Mouse (Mus musculus) embryonic facial prominence, embryonic 12.5 days (tissue): ENCODE results near the gene Arhgef2. TPM values are rescaled to one million over a fixed set of nuclear protein-coding genes. Genes with fewer than 3 reads are reported as not detected.

Experiments
- ATAC-seq: fragments of 200-750 bp; cut with Nextera tagmentation; 2 replicates; pipeline ENCODE4 v1.8.0; 2017; ENCODE audit not compliant: insufficient number of reproducible peaks, insufficient read depth, low FRiP score, low TSS enrichment
- H3K27ac ChIP-seq: fragments of 300-500 bp; sonication (generic); 2 replicates; pipeline ENCODE4 v1.5.1; 2016; ENCODE audit warnings: mild to moderate bottlenecking
- H3K27me3 ChIP-seq: fragments of 300-500 bp; sonication (generic); 2 replicates; pipeline ENCODE4 v1.6.1; 2016; ENCODE audit warnings: mild to moderate bottlenecking, moderate library complexity
- H3K36me3 ChIP-seq: fragments of 300-500 bp; sonication (generic); 2 replicates; pipeline ENCODE4 v1.6.1; 2016; ENCODE audit warnings: mild to moderate bottlenecking
- H3K4me1 ChIP-seq: fragments of 300-500 bp; sonication (generic); 2 replicates; pipeline ENCODE4 v1.6.1; 2016
- H3K4me2 ChIP-seq: fragments of 300-500 bp; sonication (generic); replicated peaks from 2 replicates; pipeline ENCODE4 v1.6.1; 2016; ENCODE audit warnings: mild to moderate bottlenecking, moderate library complexity
- H3K4me3 ChIP-seq: fragments of 300-500 bp; sonication (generic); 2 replicates; pipeline ENCODE4 v1.5.1; 2016; ENCODE audit warnings: mild to moderate bottlenecking
- H3K9ac ChIP-seq: fragments of 300-500 bp; sonication (generic); 2 replicates; pipeline ENCODE4 v1.6.1; 2016; ENCODE audit warnings: mild to moderate bottlenecking, moderate library complexity
- H3K9me3 ChIP-seq: fragments of 300-500 bp; sonication (generic); 2 replicates; pipeline ENCODE4 v1.6.1; 2016; ENCODE audit warnings: mild to moderate bottlenecking, moderate library complexity
- WGBS: fragments of 180-500 bp; shearing (Covaris S2); methylation state at CpG from one replicate; pipeline ENCODE4 v1.1.7; 2016; 5-methylcytosine and 5-hydroxymethylcytosine counted together
- polyA plus RNA-seq: library from polyadenylated mRNA; unstranded; fragments of >200 nt; fragmentation: Nextera tagmentation; extraction: Ambion mirVana; gene quantifications from 2 replicates; pipeline ENCODE4 v1.2.1, GENCODE M21; 2016

Gene Arhgef2
- polyA plus RNA-seq, 1 experiment from 2014 or later, result 117 TPM

DNA sequence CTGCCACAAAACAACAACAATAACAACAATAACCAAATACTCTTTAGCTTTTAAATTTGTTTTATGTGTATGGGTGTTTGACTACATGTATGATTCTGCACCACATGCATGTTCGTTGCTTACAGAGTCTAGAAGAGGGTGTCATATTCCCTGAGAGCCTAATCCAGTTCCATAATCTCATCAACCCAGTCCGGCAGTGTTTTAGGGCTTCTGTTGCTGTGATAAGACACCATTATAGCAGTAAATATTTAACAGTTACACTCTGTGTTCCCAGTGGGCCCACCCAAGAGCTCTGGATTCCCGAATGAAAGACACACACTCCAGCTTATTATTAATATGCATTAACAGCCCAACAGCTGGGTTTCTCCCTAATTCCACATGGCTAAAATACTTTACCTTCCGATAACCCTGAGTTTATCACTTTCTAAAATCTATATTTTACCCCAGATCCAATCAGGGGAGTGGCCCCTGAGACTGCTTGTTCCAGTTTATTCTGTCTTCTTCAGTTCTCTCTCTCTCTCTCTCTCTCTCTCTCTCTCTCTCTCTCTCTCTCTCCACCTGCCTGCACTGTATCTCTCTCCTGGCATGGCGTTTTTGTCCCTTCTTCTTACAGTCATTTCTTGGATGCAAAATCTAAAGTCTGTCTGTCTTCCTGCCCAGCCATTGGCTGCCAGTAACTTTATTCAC, 52.8 kb downstream of the Arhgef2 start:
- H3K27me3 ChIP-seq, result no peaks in the 10 kb centered on the region
- H3K9me3 ChIP-seq, result no peaks in the 10 kb centered on the region
- no peak overlapping the region for H3K4me3 ChIP-seq
- no peak overlapping the region for H3K27ac ChIP-seq
- WGBS, result 70% methylated on average over 5 of the region's 5 CpGs
- H3K36me3 ChIP-seq, result no peaks in the 10 kb centered on the region
- no peak for ATAC-seq
- no peak overlapping the region for H3K4me2 ChIP-seq
- no peak overlapping the region for H3K9ac ChIP-seq
- no peaks in the 10 kb centered on the region for H3K4me1 ChIP-seq

DNA sequence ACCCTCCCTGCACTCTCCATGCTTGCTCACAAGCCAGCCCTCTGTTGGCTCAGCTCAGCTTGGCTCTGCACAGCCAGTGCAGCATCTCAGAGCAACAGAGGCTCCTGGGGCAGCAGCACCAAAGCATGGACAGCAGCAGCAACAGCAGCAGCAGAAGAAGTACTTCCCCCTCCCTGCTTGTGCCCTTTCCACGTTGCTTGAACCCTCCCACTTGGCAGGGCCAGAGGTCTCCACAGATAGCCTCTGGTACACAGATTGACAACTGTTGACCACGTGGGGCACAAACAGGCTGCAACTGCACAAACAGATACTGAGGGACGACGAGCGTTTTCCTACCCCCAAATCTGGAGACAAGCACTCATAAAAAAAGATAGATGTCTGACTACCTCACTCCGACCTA, 54.0 kb downstream of the Arhgef2 start:
- no peaks in the 10 kb centered on the region for H3K36me3 ChIP-seq
- no peak overlapping the region for H3K4me3 ChIP-seq
- no peak overlapping the region for H3K9ac ChIP-seq
- 50% methylated on average over 6 of the region's 6 CpGs for WGBS
- H3K4me2 ChIP-seq, result no peak overlapping the region
- H3K27ac ChIP-seq, result no peak overlapping the region
- ATAC-seq, result no peak
- no peaks in the 10 kb centered on the region for H3K9me3 ChIP-seq
- no peaks in the 10 kb centered on the region for H3K27me3 ChIP-seq
- no peaks in the 10 kb centered on the region for H3K4me1 ChIP-seq

DNA sequence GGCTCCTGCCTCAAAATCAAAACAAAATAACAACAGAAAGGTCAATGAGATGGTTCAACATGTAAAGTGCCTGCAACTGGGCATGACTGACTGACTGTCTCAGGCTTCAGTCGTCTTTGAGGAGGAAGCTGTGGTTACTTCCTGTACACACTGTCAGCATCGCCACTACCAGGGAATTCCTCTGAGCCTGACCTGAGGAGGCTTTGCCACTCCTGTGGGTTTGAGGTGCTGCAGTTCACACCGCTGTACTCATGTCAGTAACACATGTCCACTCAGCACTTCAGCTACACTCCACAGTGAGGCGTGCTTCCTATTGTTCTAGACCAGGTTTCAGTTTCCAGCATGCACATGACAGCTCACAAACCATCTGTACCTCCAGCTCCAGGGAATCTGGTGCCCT, 58.3 kb downstream of the Arhgef2 start:
- no peak for ATAC-seq
- H3K27ac ChIP-seq, result no peak overlapping the region
- H3K9me3 ChIP-seq, result no peaks in the 10 kb centered on the region
- no peak overlapping the region for H3K4me2 ChIP-seq
- H3K4me3 ChIP-seq, result no peak overlapping the region
- WGBS, result 73% methylated on average over 4 of the region's 4 CpGs
- H3K36me3 ChIP-seq, result no peaks in the 10 kb centered on the region
- H3K4me1 ChIP-seq, result no peaks in the 10 kb centered on the region
- H3K27me3 ChIP-seq, result no peaks in the 10 kb centered on the region
- H3K9ac ChIP-seq, result no peak overlapping the region

DNA sequence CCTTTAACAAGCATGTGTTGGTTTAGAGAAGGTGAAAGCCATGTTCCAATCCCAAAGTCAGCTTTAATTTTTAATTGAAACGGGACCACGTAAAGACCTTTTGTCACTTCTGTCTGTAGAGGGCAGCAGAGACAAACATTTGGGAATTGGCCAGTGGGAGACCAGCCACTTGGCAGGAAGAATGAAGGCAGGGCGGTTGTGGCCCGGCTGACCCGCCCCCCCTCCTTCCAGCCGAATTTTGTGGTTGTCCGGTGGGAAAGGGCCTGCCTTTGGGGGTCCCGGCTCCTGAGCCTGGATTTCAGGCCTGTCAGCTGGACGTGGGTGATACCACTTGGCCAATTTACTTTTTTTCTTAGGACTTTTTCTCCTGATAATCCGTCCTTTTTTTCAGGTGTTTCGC, 71.6 kb downstream of the Arhgef2 start:
- H3K27ac ChIP-seq, result no peak overlapping the region
- ATAC-seq, result no peak
- no peaks in the 10 kb centered on the region for H3K27me3 ChIP-seq
- no peaks in the 10 kb centered on the region for H3K36me3 ChIP-seq
- no peaks in the 10 kb centered on the region for H3K9me3 ChIP-seq
- peak overlapping the region; percentile 36; the same call in 1 of the 2 replicates for H3K9ac ChIP-seq
- H3K4me3 ChIP-seq, result peak overlapping the region; percentile 25; the same call in 1 of the 2 replicates
- whole genome bisulfite sequencing, result 8% methylated on average over 11 of the region's 11 CpGs
- H3K4me1 ChIP-seq, result 0 out of 2 replicates have a peak, but pooled peaks cover 3% of the 10 kb centered on the region
- H3K4me2 ChIP-seq, result peak overlapping the region; percentile 53

DNA sequence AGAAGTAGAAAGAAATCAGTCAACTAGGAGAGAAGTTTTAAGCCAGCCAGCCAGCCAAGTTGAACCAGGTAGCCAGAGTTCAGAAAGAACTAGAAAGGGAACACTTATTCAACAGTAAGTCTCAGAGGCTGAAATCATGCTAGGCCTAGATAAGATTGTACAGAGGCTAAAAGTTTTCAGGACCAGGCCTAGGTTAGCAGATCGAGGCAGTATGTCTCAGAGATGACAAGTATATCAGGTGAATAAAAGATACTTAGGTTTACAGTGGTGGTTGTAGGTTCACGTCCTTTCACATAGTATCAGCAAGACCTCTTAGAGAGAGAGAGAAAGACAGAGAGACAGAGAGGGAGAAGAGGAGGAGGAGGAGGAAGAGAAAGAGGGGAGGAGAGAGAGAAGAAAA, 78.0 kb downstream of the Arhgef2 start:
- H3K4me2 ChIP-seq, result no peak overlapping the region
- no peak overlapping the region for H3K9ac ChIP-seq
- no peaks in the 10 kb centered on the region for H3K27me3 ChIP-seq
- no peak overlapping the region for H3K4me3 ChIP-seq
- ATAC-seq, result no peak
- peaks cover 17% of the 10 kb centered on the region for H3K4me1 ChIP-seq
- WGBS, result 97% methylated on average over 2 of the region's 2 CpGs
- peaks cover 7% of the 10 kb centered on the region; the same call in 1 of the 2 replicates for H3K36me3 ChIP-seq
- no peaks in the 10 kb centered on the region for H3K9me3 ChIP-seq
- no peak overlapping the region for H3K27ac ChIP-seq

DNA sequence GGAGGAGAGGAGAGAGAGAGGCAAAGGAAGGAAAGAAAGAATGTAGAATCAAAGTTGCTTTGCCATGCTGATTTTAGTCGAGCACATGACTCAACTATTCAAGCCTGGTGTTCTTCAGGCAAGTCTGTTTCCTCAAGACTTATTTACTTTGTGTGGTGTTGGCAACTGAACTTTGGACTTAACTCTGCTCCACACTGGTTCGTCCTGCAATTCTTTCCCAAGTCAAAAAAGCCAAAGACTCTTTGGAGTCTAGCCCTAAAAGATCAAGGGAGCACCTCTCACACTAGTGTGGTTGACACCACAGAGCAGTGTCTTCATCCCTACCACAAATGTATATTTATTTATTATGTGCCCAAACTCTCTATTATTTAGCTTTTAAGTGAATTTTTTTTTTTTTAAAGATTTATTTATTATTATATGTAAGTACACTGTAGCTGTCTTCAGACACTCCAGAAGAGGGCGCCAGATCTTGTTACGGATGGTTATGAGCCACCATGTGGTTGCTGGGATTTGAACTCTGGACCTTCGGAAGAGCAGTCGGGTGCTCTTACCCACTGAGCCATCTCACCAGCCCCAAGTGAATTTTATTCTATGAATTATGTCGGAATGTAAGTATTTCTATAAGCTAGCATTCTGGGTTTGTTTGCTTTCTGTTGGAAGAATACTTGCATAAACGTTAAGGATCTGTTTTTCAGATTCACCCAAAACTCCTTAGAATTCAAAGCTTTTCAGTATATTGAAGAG, 78.6 kb downstream of the Arhgef2 start:
- peaks cover 17% of the 10 kb centered on the region for H3K4me1 ChIP-seq
- no peaks in the 10 kb centered on the region for H3K9me3 ChIP-seq
- peak overlapping the region; percentile 99; the same call in 1 of the 2 replicates for H3K27ac ChIP-seq
- H3K4me3 ChIP-seq, result peak overlapping the region; percentile 98
- peak overlapping the region; percentile 90 for H3K4me2 ChIP-seq
- 66% methylated on average over 8 of the region's 8 CpGs for WGBS
- peak overlapping the region; percentile 56 for H3K9ac ChIP-seq
- ATAC-seq, result no peak
- no peaks in the 10 kb centered on the region for H3K27me3 ChIP-seq
- H3K36me3 ChIP-seq, result peaks cover 13% of the 10 kb centered on the region

DNA sequence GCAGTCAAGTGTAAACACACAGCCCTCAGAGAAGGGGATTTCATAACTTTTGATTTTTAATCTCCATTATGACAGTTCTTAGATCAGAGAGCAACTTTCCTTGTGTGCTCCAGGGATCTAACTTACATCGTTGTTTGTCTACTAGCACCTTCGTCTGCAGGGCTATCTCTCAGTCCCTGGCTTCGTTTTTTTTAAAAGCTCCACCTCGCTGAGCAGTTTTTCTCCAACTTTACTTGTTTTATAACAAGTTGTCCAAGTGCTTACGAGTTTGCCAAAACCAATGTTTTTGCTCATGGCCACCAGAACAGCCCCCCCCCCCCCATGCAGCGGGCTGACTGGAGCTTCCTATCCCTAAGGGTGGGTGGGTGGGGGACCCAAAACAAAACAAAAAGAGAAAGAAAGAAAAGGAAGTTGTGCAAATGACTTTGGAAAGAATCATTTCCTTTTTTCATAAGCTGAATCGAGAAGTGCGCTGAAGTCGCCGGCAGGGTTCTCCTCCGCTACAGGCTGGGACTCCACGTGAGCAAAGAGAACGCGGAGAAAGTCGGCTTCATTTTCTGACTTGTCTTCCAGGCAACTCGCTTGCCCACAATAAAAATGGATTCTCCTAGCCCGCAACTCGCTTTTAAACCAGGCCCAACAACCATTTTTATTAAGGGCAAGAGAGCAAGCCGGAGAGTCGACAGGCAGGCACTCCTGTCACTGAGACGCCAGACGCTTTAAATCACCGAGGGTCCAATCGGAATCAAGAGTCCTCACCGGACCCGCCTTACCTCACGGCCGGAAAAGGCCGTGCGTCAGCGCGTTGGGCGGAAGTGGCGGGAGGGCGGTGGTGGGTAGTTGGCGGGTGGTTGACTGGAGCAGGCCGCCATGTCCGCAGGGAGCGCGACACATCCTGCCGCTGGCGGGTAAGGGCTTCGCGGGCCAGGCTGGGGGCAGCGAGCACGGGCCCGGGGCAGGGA, 79.5 kb downstream of the Arhgef2 start, which contains the start of gene Khdc4:
Khdc4 (plus strand) TSS at position 824 of the 962 bp plus-strand sequence.
- H3K27me3 ChIP-seq, result no peaks in the 10 kb centered on the region
- peak within 1 kb of the TSS; percentile 97 for H3K9ac ChIP-seq
- peak; percentile 98 for ATAC-seq
- H3K4me3 ChIP-seq, result peak within 1 kb of the TSS; percentile 98
- H3K4me1 ChIP-seq, result peaks cover 17% of the 10 kb centered on the region
- H3K27ac ChIP-seq, result peak within 1 kb of the TSS; percentile 99
- H3K4me2 ChIP-seq, result peak within 1 kb of the TSS; percentile 90
- 2% methylated on average over 47 of the region's 47 CpGs for WGBS
- H3K36me3 ChIP-seq, result peaks cover 22% of the 10 kb centered on the region
- no peaks in the 10 kb centered on the region for H3K9me3 ChIP-seq

DNA sequence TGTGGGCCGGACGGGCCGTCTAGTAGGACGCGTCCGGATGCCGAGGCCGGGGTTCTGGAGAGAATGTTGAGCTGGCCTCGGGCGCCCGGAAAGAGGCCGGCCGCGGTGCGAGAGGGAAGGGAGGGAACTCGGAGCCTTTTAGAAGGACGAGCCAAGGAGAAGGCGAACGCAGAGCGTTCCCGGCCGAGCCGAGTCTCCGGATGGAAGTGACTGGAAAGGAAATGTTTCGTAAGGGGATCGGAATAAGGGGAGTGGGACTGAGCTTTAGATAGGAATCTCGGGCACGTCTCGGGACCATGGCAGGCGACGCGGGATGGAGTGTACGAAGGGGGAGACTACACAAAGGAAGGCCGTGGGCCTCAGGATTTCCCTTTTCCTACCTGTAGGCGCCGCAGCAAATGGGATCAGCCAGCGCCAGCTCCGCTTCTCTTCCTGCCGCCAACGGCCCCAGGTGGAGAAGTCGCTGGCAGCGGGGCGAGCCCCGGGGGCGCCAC, 80.2 kb downstream of the Arhgef2 start:
- H3K27ac ChIP-seq, result peak overlapping the region; percentile 99
- peak overlapping the region; percentile 98 for H3K4me3 ChIP-seq
- peaks cover 17% of the 10 kb centered on the region for H3K4me1 ChIP-seq
- H3K9me3 ChIP-seq, result no peaks in the 10 kb centered on the region
- under 1% methylated on average over 45 of the region's 45 CpGs for WGBS
- H3K27me3 ChIP-seq, result no peaks in the 10 kb centered on the region
- H3K4me2 ChIP-seq, result peak overlapping the region; percentile 90
- H3K9ac ChIP-seq, result peak overlapping the region; percentile 97
- H3K36me3 ChIP-seq, result peaks cover 29% of the 10 kb centered on the region
- peak; percentile 60; the same call in 1 of the 2 replicates for ATAC-seq

DNA sequence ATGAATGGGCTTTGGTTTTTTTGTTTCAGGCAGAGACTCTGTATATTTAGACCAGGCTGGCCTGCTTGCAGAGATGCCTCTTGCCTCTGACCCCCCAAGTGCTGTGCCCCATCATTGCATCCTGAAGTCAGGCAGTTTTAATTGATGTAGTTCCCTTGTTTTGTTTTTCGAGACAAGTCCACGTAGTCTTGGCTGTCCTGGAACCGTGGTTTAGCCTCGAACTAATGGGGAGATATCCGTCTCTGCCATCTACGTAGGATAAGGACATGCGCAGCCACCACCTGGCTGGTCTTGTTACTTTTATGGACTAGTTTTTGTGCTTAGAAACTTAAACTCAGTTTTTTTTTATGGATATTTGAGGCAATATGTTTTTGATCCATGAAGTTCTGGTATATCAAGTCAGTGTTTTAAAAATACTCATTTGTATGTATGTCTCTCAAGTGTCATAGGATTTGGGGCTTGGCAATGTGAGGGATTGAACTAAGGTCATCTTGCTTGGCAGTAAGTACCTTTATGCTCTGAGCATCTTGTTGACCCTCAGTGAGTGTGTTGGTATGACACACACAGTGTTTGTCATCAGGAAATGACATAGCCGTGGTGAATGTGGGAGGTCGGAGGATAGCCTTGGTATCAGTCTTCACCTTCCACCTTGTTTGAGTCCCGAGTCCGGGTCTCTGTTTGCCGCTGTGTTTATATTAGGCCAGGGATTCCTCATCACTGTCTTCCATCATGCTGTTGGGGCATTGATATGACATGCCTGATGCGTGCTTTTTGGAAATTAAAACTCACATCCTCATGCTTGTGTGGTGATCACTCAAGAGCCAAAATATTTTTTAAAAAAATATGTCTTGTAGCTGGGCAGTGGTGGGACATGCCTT, 81.2 kb downstream of the Arhgef2 start:
- 55% methylated on average over 13 of the region's 13 CpGs for WGBS
- Histone ChIP-seq H3K9me3 (no peaks in the 10 kb centered on the region), H3K27ac (peak overlapping the region; percentile 99; the same call in 1 of the 2 replicates), H3K4me1 (peaks cover 17% of the 10 kb centered on the region), H3K9ac (peak overlapping the region; percentile 97), H3K27me3 (no peaks in the 10 kb centered on the region), H3K4me2 (peak overlapping the region; percentile 90), H3K36me3 (peaks cover 38% of the 10 kb centered on the region), H3K4me3 (peak overlapping the region; percentile 98)
- ATAC-seq, result no peak

DNA sequence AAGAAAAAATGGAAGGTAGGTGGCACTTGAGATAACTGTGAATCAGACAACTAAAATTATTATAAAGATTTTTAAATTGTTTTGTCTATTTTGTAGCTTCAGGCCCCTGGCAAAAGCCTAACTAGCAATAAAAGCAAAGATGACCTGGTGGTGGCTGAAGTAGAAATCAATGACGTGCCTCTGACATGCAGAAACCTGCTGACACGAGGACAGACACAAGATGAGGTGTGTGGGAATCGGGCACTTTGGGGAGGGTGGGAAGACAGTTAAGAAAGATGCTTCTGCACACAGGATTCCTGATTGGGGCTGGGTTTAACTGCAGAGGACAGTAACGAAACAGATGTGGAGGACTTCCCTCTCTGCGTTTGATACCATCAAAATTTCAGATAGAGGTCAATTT, 83.3 kb downstream of the Arhgef2 start:
- H3K4me3 ChIP-seq, result no peak overlapping the region
- no peak overlapping the region for H3K27ac ChIP-seq
- no peak overlapping the region for H3K4me2 ChIP-seq
- WGBS, result 88% methylated on average over 5 of the region's 5 CpGs
- no peaks in the 10 kb centered on the region for H3K27me3 ChIP-seq
- ATAC-seq, result no peak
- no peak overlapping the region for H3K9ac ChIP-seq
- peaks cover 55% of the 10 kb centered on the region for H3K36me3 ChIP-seq
- H3K4me1 ChIP-seq, result peaks cover 17% of the 10 kb centered on the region
- H3K9me3 ChIP-seq, result no peaks in the 10 kb centered on the region
